Mouse (Mus musculus): ENCODE measurements at regions not wholly inside any gene's neighbourhood (a gene's known extent, or its start where the extent isn't known, plus 50 kb on each side); places are given as distances from the start of the nearest gene placed in this dataset.

- DNase-seq, result no peak
Measured at GRCm38 (mm10) chr19:14752646-14753045, 154.8 kb upstream of the Tle4 start.

DNA sequence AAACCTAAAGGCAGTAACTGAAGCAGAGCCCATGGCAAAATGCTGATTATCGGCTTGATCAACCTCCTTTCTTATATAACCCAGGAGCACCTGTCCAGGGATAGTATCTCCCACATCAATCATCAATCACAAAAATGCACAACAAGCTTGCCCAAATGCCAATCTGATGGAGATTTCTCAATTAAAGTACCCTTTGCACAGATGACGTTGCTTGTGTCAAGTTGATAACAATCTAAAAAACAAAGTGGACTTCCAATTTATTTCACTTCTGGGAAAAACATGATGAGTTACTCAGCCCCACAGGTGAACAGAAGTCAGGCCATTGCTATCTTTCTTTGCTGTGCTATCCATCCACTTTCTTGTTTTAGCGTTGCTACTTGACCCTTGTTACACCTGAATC is 144.5 kb upstream of the Tle4 start:
- no peak for DNase-seq

DNA sequence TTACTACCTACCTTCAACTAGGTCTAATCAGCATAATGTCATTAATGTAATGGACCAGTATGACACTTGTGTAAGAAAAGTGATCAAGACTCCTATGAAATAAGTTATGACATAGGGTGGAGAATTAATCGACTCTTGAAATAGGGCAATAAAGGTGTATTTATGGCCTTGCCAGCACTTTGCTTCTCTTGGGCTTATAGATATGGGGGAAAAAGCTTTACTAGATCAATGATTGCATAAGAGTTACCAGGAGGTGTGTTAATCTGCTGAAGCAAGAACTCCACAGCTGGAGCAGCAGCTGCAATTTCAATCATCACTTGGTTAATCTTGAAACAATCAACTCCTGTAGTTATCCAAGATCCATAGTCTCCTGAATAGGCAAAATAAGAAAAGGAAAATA is 143.1 kb upstream of the Tle4 start:
- no peak for DNase-seq

DNA sequence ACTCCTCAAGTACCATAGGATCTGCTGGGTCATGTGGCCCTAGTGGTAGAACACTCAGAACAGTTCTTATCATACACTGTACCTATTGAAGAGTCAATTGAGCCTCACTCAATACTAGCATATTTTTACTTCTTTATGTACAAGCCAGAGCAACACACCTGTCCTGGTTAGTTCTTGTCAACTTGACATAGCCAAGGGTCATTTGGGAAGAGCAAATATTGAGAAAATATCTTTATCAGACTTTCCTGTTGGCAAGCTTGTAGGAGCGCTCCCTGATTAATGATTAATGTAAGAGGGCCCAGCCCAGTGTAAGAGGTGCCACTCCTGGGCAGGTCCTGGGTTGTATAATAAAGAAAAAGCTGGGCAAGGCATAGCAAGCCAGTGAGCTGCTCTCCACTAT is 142.3 kb upstream of the Tle4 start:
- DNase-seq, result no peak

DNA sequence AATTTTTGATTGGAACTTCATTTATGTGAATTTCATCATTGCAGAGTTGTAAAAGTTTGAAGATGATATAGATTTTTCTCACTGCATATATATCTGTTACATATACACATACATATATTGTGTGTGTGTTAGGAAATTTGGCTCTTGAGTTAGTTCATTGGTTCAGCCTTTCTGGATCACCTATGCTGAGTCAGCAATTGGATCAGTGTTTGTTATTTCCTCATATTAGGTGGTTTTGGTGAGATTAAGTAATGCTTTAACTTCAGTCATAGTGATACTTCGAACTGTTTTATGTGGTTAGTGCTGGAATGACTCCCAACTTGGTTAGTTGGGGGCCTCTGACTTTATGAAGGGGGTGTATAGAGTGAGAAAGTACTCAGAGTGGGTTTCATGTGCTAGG is 138.7 kb upstream of the Tle4 start:
- no peak for DNase-seq

DNA sequence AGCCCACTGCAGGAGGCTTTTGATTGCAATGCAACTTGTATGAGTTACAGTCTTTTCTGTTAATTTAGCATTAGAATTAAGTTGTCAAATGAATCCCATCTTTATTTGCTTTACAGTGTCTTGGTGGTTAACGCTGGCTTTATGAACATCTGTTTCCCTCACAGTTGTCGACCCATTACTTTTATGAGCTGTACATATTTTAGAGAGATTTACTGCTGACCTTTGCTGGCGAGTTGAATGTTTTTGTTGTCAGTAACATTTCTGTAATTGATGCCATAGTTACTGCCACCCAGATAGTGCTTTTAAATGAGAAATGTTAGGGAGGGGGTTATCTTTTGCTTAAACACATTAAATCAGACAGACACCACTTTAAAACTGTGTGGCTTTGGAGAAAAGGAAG is 127.5 kb upstream of the Tle4 start:
- no peak for DNase-seq

GRCm38 (mm10) chr19:14724637-14725036 is 126.8 kb upstream of the Tle4 start:
- DNase-seq, result no peak

- DNase-seq, result no peak
Measured at GRCm38 (mm10) chr19:14705791-14706190, 107.9 kb upstream of the Tle4 start.

GRCm38 (mm10) chr19:14701116-14701515 is 103.3 kb upstream of the Tle4 start:
- no peak for DNase-seq

DNA sequence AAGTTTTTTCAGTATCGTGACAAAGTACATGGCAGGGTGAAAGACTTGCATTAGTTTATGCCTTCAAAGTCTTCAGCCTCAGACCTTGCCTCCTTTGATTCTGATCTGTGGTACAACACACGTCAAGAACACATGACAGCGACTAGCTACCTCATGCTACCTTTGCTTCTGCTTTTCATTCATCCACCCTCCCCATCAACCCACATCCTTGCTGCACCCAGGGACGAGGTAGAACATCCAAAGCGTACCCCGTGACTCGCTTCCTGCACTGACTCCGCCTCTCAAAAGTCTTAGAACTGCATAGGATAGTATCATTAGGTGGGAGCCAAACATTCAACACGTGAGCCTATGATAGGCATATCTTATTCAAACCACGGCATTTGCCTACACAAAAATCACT is 97.5 kb upstream of the Tle4 start:
- peak; percentile 48 for DNase-seq

- peak; percentile 44 for DNase-seq
Measured at GRCm38 (mm10) chr19:14692183-14692582, 94.3 kb upstream of the Tle4 start.

DNA sequence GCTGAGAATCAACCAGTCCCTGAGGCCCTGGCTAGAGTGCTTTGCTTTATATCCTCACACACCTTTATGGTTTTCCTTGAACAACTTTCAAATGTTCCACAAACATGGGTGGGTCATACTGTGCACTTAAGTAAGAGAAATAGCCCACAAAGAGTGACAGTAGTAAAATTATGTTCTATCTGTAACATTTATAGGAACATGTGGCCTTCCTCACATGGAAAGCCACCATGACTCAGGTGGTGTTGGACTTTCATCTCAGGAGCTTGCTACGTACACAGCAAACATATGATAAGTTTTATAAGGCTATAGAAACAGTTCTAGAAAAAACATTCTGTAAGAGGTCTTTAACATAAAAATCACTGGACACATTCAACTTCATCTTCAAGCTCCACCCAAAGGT is 87.8 kb upstream of the Tle4 start:
- no peak for DNase-seq

- no peak for DNase-seq
Measured at GRCm38 (mm10) chr19:14684669-14685068, 86.8 kb upstream of the Tle4 start.

DNA sequence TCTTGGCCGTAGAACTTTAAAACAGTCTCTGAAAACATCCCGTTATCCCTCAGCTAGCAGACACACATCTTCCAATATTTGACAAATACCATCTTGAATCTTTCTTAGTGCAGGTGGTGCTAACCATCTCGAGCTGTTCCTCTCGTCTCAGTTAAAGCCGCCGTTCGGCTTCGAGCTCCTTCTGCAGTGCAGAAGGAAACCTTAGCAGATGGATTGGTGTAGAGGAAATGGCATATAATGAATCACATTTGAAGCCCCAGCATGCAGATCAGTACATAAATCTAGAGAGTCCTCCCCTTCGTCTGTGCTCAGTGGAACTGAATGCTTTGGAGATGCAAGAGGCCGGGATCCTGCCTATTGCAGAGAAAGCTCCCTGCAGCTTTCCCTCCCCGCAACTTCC is 83.5 kb upstream of the Tle4 start:
- no peak for DNase-seq

DNA sequence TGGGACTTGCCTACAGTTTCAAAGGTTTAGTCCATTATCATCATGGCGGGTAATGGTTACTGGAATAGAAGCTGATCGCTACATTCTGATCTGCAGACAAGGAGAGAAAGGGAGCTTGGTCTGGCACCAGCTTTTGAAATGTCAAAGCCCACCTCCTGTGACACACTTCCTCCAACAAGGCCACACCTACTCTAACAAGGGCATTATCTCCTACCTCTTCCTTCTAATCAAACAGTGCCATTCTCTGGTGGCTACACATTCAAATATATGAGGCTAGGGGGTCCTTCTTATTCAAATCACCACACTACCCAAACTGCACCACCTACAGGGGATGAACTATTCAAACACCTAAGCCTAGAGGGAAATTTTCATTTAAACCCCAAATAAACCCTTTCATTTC is 81.9 kb upstream of the Tle4 start:
- DNase-seq, result no peak

GRCm38 (mm10) chr19:14678584-14678983 is 80.7 kb upstream of the Tle4 start:
- no peak for DNase-seq

GRCm38 (mm10) chr19:14676929-14677328 is 79.1 kb upstream of the Tle4 start:
- DNase-seq, result no peak

- DNase-seq, result no peak
Measured at GRCm38 (mm10) chr19:14670821-14671104, 72.9 kb upstream of the Tle4 start.

DNA sequence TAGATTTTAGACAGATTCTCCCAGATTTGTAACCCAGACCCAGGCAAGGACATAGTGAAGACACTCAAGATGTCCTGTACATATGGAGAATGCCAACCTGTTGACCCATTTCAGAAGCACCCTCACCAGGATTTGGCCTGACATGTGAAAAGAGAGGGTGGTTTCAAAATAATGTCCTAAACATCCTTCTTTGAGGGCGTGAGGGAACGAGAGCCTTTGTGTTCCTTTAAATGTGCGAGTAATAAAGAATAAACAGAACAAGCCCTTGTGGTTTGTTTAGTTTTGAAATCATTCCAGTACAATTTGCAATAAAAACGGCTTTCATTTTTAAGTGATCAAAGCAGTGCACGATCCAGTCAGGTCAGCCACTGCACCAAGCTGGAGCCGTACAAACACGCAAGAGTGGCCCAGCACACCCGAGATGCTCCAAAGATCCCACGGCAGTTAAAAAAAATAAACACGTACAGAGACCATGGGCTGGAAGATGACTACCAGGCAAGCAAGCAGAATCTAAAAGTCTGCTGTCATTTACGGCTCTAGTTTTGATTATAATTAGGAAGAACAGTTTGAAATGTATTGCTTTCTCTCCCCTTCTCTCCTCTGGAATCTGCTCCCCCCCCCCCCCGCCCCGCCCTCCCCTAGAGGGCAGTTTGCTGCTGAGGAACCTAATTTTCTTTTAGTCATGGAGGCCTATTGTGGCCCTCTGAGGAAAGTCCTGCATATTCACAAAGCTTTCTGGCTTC is 72.4 kb upstream of the Tle4 start:
- DNase-seq, result no peak

- no peak for DNase-seq
Measured at GRCm38 (mm10) chr19:14668512-14669181, 70.8 kb upstream of the Tle4 start.

DNA sequence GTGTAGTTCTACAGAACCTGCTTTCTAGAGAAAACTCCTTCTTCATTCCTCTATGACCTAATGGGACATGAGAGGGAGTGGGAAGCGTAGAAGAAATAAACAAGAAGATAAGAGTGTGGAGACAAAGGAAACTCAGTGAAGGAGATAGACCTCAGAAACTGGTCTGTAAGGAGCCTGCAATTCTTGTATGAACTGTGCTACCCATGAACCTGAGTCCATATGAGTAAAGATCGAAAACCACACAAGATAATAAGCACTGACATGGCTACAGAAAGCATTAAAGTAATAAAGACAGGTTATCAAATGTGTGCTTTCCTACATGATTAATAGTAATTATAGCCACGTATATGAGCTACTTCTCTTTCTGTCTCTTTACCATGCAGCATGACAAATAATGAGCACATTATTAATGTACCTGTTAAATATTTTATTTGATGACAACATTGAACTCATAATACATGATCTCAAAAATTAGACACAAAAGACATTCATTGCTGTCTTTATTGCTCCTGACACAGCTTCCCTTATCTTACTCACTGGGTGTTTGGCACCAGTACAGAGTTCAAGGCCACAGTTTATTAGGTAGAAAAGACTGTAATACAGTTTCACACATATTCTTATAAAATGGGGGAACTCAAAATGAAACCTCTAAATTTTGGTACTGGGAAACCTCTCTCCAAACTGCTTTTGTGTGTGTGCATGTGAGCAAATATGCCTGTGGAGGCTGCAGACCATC is 67.0 kb upstream of the Tle4 start:
- no peak for DNase-seq

GRCm38 (mm10) chr19:14664096-14664586 is 66.3 kb upstream of the Tle4 start:
- no peak for DNase-seq

GRCm38 (mm10) chr19:14663350-14663749 is 65.5 kb upstream of the Tle4 start:
- DNase-seq, result no peak

DNA sequence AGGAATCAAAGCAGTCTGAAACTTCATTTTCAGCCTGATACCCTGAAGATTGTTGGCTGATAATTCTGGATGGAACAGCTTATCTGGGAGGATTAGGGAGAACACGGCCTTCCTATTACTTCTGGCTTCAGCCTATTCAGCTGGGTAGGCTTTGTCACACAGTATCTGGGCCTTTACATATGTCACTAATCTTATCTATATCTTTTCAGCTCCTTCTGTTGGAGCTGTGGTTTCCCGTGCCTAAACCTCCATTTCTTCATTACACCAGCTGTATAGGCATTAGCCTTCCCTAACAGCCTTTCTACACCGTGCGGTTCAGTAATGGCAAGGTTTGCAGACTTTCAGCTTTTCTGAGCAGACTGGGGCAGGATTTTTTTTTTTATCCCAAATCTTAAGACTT is 61.9 kb upstream of the Tle4 start:
- no peak for DNase-seq
